Mouse (Mus musculus) mesoderm, embryonic 11.5 days (tissue): ENCODE measurements around the gene Olfr116.

Experiments
- DNase-seq: peaks from one replicate; pipeline ENCODE4 v3.0.0-alpha.2; 2012; ENCODE audit warnings: low read depth, low spot score

Olfr116 gene

DNA sequence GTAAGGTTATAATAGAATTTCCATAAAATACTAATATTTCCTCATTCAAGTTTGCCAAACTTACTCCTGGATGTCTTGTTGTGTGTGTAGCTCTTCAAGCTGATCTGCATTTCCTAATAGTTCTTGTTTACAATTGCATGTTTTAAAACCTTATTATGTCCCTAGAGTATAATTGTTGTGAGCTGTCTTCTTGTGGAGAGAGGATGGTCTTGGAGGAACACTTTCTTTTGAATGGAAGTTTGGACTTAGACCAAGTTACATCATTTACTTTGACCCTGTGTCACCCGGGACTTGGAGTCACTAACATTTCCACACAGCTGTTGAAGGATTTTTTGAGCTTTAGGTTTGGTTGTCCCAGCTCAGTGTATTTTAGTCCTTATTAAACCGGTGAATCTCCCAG, at the start of gene Olfr116, which contains the start of gene Olfr115:
TSS of gene Olfr116 (minus strand) at position 191 of the 400 bp plus-strand sequence.
TSS of gene Olfr115 (minus strand) at position 101 of the 400 bp plus-strand sequence.
- DNase-seq = no peak

DNA sequence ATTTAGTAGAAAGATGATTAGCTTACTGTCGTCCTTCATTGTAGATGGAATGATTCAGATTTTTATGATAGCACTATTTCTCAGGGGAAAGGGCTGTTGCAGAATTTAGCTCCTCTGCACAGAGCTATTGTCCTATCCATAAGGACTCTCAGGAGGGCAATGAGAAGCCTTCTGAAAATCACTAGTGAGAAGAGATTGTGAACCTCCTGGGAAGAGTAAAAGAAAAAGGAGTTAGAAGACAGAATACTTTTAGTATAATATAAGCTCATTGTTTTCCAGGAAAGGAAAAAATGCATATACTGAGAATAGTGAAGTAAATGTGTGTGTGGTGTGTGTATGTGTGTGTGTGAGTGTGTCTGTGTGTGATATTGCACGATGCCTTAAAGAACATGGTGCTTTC, 39.7 kb upstream of the Olfr116 start, which contains the start of gene Olfr118:
TSS of gene Olfr118 (plus strand) at position 301 of the 400 bp plus-strand sequence.
- no peak for DNase-seq

DNA sequence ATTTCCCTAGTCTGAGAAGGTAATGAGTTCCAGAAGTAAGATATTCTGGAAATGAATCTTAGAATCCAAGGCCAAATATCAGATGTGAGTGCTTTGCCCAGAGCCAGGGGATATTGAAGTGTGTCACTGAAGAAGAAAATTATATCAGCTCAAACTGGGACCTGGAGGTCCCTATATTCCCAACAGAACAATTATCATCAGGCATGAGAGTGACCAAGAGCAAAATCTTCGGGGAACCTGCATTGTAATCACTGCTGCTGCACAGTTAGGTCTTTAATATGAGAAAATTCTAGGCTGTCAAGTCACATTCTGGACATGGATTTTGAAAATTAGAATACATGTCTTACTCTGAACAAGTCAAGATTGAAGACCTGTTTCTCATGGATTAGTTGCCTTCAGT, 36.7 kb upstream of the Olfr116 start, which contains the start of gene Olfr117:
TSS of gene Olfr117 (minus strand) at position 101 of the 400 bp plus-strand sequence.
- no peak for DNase-seq

DNA sequence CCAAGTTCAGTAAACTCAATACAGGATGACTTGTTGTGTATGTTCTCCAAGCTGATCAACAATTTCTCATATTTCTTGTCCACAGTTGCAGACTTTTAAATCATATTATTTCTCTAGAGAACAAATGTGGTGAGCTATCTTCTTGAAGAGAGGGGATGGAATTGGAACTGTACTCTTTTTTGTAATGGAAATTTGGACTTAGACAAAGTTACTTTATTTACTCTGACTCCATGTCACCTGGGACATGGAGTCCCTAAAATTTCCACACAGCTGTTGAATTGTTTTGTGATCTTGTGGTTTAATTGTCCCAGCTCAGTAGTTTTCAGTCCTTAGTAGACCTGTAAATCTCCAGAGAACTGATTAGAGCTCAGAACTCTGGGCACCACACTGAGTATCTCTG, 34.4 kb downstream of the Olfr116 start, which contains the start of gene Olfr114:
TSS of gene Olfr114 (minus strand) at position 101 of the 400 bp plus-strand sequence.
- DNase-seq = no peak

DNA sequence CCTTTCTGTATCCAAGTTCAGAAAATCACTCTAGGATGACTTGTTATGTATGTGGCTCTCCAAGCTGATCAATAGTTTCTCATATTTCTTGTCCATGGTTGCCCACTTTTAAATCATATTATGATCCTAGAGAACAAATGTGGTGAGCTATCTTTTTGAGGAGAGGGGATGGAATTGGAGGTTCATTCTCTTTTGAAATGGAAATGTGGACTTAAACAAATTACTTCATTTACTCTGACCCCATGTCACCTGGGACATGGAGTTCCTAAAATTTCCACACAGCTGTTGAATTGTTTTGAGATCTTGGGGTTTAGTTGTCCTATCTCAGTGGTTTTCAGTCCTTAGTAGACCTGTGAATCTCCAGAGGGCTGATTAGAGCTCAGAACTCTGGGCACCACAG, 49.4 kb downstream of the Olfr116 start, which contains the start of gene Olfr113:
TSS of gene Olfr113 (minus strand) at position 101 of the 400 bp plus-strand sequence.
- no peak for DNase-seq
